Mouse (Mus musculus): ENCODE results near the gene Fbl. TPM values are rescaled to one million over a fixed set of nuclear protein-coding genes. Genes with fewer than 3 reads are reported as not detected.

Fbl gene
- polyA plus RNA-seq, 1 experiment from 2014 or later, result 140 TPM

DNA sequence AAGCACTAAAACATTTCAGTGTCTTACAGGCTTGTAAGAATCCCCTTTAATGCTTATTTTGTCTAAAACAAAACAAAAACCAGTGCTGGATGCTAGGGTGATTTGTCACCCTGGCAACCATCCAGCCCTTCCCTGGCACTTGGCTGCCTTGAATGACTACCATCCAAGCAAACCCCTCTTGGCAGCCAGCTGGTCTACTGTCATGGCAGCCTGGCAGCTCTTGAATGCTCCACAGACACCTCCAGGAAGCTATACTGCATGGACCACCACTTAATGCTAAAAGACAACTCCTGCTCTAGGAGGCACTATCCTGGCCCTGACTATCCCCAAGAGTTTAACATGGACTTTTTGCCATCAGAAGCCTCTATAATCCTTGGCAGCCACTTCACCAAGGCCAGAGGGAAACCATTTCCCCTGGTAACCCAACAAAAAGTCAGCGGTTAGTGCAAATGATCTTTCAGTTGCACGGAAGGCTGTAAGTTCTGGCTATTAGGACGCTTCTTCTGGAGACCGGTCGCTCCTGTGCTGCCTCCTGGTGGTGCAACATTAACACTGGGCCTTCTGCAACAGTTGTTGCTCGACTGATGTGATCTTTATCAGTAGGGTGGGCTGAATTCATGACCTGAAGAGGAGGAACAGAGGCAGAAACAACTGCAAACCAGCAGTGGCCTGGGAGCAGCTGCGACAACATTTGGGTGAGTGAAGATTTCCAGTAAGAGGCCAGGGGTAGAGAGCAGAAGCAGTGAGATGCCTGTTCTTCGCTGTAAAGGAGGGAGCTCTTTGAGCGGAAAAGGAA, 992 bp upstream of the Fbl start:
- Histone ChIP-seq H3K36me3 (no peaks in the 10 kb centered on the region), H3K9me3 (no peaks in the 10 kb centered on the region), H3K27ac (peak overlapping the region; percentile 94), H3K4me3 (replicated peaks) (peak overlapping the region; percentile 96), H3K4me1 (replicated peaks) (peaks cover 24% of the 10 kb centered on the region), H3K27me3 (replicated peaks) (no peaks in the 10 kb centered on the region), H3K9ac (peak overlapping the region; percentile 85), H3K4me2 (replicated peaks) (peak overlapping the region; percentile 73)
- ATAC-seq, result no peak; the same call in 1 of the 2 replicates
- 7% methylated on average over 9 of the region's 9 CpGs for WGBS

- Histone ChIP-seq H3K4me3 (replicated peaks) (no peak overlapping the region), H3K4me2 (replicated peaks) (no peak overlapping the region), H3K4me1 (replicated peaks) (peaks cover 16% of the 10 kb centered on the region), H3K9ac (no peak overlapping the region), H3K27me3 (replicated peaks) (no peaks in the 10 kb centered on the region), H3K36me3 (peaks cover 31% of the 10 kb centered on the region), H3K27ac (no peak overlapping the region), H3K9me3 (no peaks in the 10 kb centered on the region)
- ATAC-seq, result no peak
- WGBS, result 83% methylated on average over 4 of the region's 4 CpGs
Measured at GRCm38 (mm10) chr7:28175358-28175757, 5.8 kb downstream of the Fbl start.

GRCm38 (mm10) chr7:28179228-28179627, 9.7 kb downstream of the Fbl start, which contains the start of gene Dyrk1b:
TSS of gene Dyrk1b (plus strand) at chr7:28179469.
- H3K9ac ChIP-seq, result peak within 1 kb of the TSS; percentile 68
- H3K36me3 ChIP-seq, result peaks cover 59% of the 10 kb centered on the region
- H3K4me3 ChIP-seq (replicated peaks), result peak within 1 kb of the TSS; percentile 82
- no peaks in the 10 kb centered on the region for H3K9me3 ChIP-seq
- ATAC-seq, result peak; percentile 95
- 0 out of 2 replicates have a peak, but pooled peaks cover 8% of the 10 kb centered on the region for H3K4me1 ChIP-seq (replicated peaks)
- H3K27ac ChIP-seq, result peak within 1 kb of the TSS; percentile 81
- peak within 1 kb of the TSS; percentile 87 for H3K4me2 ChIP-seq (replicated peaks)
- under 1% methylated on average over 25 of the region's 25 CpGs for WGBS
- H3K27me3 ChIP-seq (replicated peaks), result no peaks in the 10 kb centered on the region

- H3K36me3 ChIP-seq, result peaks cover 65% of the 10 kb centered on the region
- peak overlapping the region; percentile 87 for H3K4me2 ChIP-seq (replicated peaks)
- H3K9ac ChIP-seq, result peak overlapping the region; percentile 68
- peak overlapping the region; percentile 81 for H3K27ac ChIP-seq
- 0 out of 2 replicates have a peak, but pooled peaks cover 8% of the 10 kb centered on the region for H3K4me1 ChIP-seq (replicated peaks)
- WGBS, result 1% methylated on average over 47 of the region's 56 CpGs
- no peaks in the 10 kb centered on the region for H3K9me3 ChIP-seq
- peak overlapping the region; percentile 82 for H3K4me3 ChIP-seq (replicated peaks)
- no peaks in the 10 kb centered on the region for H3K27me3 ChIP-seq (replicated peaks)
- ATAC-seq, result peak; percentile 96
Measured at GRCm38 (mm10) chr7:28179741-28180377, 10.3 kb downstream of the Fbl start.

GRCm38 (mm10) chr7:28180890-28181289, 11.4 kb downstream of the Fbl start:
- H3K27ac ChIP-seq, result no peak overlapping the region
- 76% methylated on average over 5 of the region's 5 CpGs for WGBS
- H3K9ac ChIP-seq, result no peak overlapping the region; the same call in 1 of the 2 replicates
- peak overlapping the region; percentile 82 for H3K4me3 ChIP-seq (replicated peaks)
- H3K9me3 ChIP-seq, result no peaks in the 10 kb centered on the region
- H3K4me1 ChIP-seq (replicated peaks), result 0 out of 2 replicates have a peak, but pooled peaks cover 8% of the 10 kb centered on the region
- H3K27me3 ChIP-seq (replicated peaks), result no peaks in the 10 kb centered on the region
- H3K36me3 ChIP-seq, result peaks cover 63% of the 10 kb centered on the region
- H3K4me2 ChIP-seq (replicated peaks), result peak overlapping the region; percentile 87
- ATAC-seq, result no peak

- H3K27ac ChIP-seq, result no peak overlapping the region
- H3K4me2 ChIP-seq (replicated peaks), result peak overlapping the region; percentile 87; the same call in 1 of the 2 replicates
- H3K27me3 ChIP-seq (replicated peaks), result no peaks in the 10 kb centered on the region
- ATAC-seq, result no peak
- peaks cover 64% of the 10 kb centered on the region for H3K36me3 ChIP-seq
- 98% methylated on average over 12 of the region's 12 CpGs for WGBS
- no peak overlapping the region for H3K4me3 ChIP-seq (replicated peaks)
- no peaks in the 10 kb centered on the region for H3K9me3 ChIP-seq
- 0 out of 2 replicates have a peak, but pooled peaks cover 8% of the 10 kb centered on the region for H3K4me1 ChIP-seq (replicated peaks)
- H3K9ac ChIP-seq, result no peak overlapping the region
Measured at GRCm38 (mm10) chr7:28181376-28181775, 11.9 kb downstream of the Fbl start.

DNA sequence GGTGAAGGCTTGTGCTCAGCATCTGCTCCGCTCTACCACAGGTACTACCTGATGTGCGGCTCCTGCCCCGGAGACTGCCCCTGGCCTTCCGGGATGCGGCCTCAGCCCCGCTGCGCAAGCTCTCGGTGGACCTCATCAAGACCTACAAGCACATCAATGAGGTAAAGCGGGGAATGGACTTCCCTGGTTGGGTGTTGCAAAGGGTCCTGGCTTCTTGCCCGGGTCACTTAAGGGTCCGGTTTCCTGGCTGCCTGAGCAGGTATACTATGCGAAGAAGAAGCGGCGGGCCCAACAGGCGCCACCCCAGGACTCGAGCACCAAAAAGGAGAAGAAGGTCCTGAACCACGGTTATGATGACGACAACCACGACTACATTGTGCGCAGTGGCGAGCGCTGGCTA, 12.8 kb downstream of the Fbl start:
- H3K4me1 ChIP-seq (replicated peaks), result 0 out of 2 replicates have a peak, but pooled peaks cover 8% of the 10 kb centered on the region
- 95% methylated on average over 22 of the region's 22 CpGs for WGBS
- H3K36me3 ChIP-seq, result peaks cover 65% of the 10 kb centered on the region
- no peak for ATAC-seq
- H3K9ac ChIP-seq, result no peak overlapping the region
- H3K4me3 ChIP-seq (replicated peaks), result no peak overlapping the region
- no peak overlapping the region for H3K27ac ChIP-seq
- H3K27me3 ChIP-seq (replicated peaks), result no peaks in the 10 kb centered on the region
- H3K9me3 ChIP-seq, result no peaks in the 10 kb centered on the region
- no peak overlapping the region for H3K4me2 ChIP-seq (replicated peaks)

DNA sequence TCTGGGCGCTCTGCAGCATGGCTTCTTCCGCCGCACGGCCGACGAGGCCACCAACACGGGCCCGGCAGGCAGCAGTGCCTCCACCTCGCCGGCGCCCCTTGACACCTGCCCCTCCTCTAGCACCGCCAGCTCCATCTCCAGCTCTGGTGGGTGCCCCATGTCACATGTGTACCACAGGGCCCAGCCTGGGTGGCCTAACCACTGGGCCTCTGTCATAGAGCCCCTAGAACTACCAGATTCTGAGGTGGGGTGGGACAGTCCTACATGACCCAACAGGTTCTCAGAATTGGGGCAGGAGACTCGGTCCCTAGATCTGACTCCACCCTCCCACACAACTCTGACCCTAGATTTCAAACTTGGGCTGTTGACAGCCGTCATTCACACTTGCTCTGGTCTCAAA, 16.4 kb downstream of the Fbl start:
- peaks cover 70% of the 10 kb centered on the region for H3K36me3 ChIP-seq
- H3K9me3 ChIP-seq, result no peaks in the 10 kb centered on the region
- H3K4me2 ChIP-seq (replicated peaks), result no peak overlapping the region
- 0 out of 2 replicates have a peak, but pooled peaks cover 1% of the 10 kb centered on the region for H3K4me1 ChIP-seq (replicated peaks)
- no peak overlapping the region for H3K9ac ChIP-seq
- peak; percentile 24; the same call in 1 of the 2 replicates for ATAC-seq
- no peaks in the 10 kb centered on the region for H3K27me3 ChIP-seq (replicated peaks)
- 88% methylated on average over 14 of the region's 14 CpGs for WGBS
- H3K27ac ChIP-seq, result no peak overlapping the region
- no peak overlapping the region for H3K4me3 ChIP-seq (replicated peaks)

- H3K4me3 ChIP-seq (replicated peaks), result no peak overlapping the region
- H3K27ac ChIP-seq, result no peak overlapping the region
- no peaks in the 10 kb centered on the region for H3K4me1 ChIP-seq (replicated peaks)
- WGBS, result 88% methylated on average over 8 of the region's 8 CpGs
- no peaks in the 10 kb centered on the region for H3K27me3 ChIP-seq (replicated peaks)
- H3K36me3 ChIP-seq, result peaks cover 68% of the 10 kb centered on the region
- no peak overlapping the region for H3K9ac ChIP-seq
- no peaks in the 10 kb centered on the region for H3K9me3 ChIP-seq
- ATAC-seq, result no peak; the same call in 1 of the 2 replicates
- H3K4me2 ChIP-seq (replicated peaks), result no peak overlapping the region
Measured at GRCm38 (mm10) chr7:28186631-28187030, 17.1 kb downstream of the Fbl start.

GRCm38 (mm10) chr7:28191489-28191888, 22.0 kb downstream of the Fbl start:
- Histone ChIP-seq H3K27me3 (replicated peaks) (no peaks in the 10 kb centered on the region), H3K9ac (no peak overlapping the region), H3K4me3 (replicated peaks) (no peak overlapping the region), H3K9me3 (no peaks in the 10 kb centered on the region), H3K4me2 (replicated peaks) (no peak overlapping the region), H3K27ac (no peak overlapping the region), H3K36me3 (peaks cover 24% of the 10 kb centered on the region), H3K4me1 (replicated peaks) (no peaks in the 10 kb centered on the region)
- WGBS, result 94% methylated on average over 3 of the region's 3 CpGs
- ATAC-seq, result no peak

DNA sequence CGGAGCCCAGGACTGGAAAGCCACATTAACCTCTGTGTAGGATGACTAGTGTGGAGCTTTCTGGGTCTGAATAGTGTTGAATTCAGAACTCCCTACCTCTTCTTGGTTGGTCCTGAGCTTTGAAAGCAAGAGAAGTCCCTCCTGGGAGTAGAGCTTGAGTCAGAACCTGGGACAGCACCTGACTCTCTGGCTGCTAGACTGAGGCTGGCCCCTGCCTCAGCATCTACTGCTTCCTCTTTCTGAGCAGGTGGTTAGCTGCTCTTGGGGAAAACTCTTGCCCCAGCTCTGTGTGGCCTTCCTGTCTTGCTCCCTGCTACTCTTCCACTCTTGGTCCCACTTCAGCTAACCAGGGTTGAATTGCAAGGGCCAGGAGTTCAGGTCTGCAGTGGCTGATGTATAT, 22.4 kb downstream of the Fbl start:
- Histone ChIP-seq H3K4me2 (replicated peaks) (no peak overlapping the region), H3K27me3 (replicated peaks) (no peaks in the 10 kb centered on the region), H3K36me3 (peaks cover 20% of the 10 kb centered on the region), H3K9me3 (no peaks in the 10 kb centered on the region), H3K9ac (no peak overlapping the region), H3K4me1 (replicated peaks) (no peaks in the 10 kb centered on the region), H3K27ac (no peak overlapping the region), H3K4me3 (replicated peaks) (no peak overlapping the region)
- ATAC-seq, result no peak
- WGBS, result 97% methylated on average over 1 of the region's 1 CpGs

DNA sequence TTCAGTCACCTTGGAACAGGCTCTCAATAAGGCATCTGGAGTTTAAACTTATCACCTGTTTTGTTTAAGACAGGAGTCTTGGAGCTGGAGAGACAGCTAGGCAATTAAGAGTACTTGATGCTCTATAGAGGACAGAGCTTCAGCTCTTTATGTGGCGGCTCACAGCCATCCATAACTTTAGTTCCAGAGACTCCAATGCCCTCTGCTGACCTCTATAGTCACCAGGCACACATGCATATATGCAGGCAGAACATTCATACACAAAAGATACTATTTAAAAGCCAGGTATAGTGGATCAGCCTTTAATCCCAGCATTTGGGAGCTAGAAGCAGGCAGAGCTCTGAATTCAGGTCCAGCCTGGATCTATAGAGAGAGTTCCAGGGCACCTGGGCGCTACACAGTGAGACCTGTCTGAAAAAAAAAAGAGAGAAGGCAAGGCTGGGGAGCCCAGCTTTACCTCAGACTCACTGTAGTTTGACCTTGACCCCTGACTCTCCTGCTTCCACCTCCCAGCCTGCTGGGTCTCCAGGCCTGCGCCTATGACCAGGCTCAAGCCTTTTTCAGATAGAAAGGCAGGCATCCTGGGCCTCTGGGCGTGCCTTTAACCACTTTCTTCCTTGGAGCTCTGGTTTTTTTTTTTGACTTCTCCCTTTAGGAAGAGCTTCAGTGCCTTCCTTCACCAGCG, 26.0 kb downstream of the Fbl start:
- Histone ChIP-seq H3K36me3 (0 out of 2 replicates have a peak, but pooled peaks cover 3% of the 10 kb centered on the region), H3K27ac (no peak overlapping the region), H3K27me3 (replicated peaks) (no peaks in the 10 kb centered on the region), H3K9me3 (no peaks in the 10 kb centered on the region), H3K4me2 (replicated peaks) (no peak overlapping the region), H3K4me1 (replicated peaks) (no peaks in the 10 kb centered on the region), H3K9ac (no peak overlapping the region), H3K4me3 (replicated peaks) (no peak overlapping the region)
- 79% methylated on average over 5 of the region's 5 CpGs for WGBS
- no peak for ATAC-seq

All from intestine, embryonic 15.5 days (tissue).